Mouse (Mus musculus): Measurements from ENCODE around the gene Fam234b. TPM values are rescaled to one million over a fixed set of nuclear protein-coding genes. Genes with fewer than 3 reads are reported as not detected.

Fam234b gene
- total and polyA plus RNA-seq, 2 experiments from 2014 or later, result 90.5 to 114 TPM

- Histone ChIP-seq H3K27me3 (ENCODE audit: insufficient read depth, low read length) (no peaks in the 10 kb centered on the region), H3K9me3 (ENCODE audit: low read length) (no peaks in the 10 kb centered on the region), H3K4me3 (ENCODE audit: low read depth, low read length) (no peak overlapping the region), H3K36me3 (ENCODE audit: insufficient read depth, low read length) (no peaks in the 10 kb centered on the region), H3K9ac (replicated peaks; ENCODE audit: low read length, poor library complexity, severe bottlenecking) (no peak overlapping the region), H3K27ac (ENCODE audit: low read depth, low read length) (no peak overlapping the region), H3K4me2 (ENCODE audit: low read depth, low read length, poor library complexity, severe bottlenecking) (no peak overlapping the region), H3K4me1 (ENCODE audit: insufficient read depth, low read length) (no peaks in the 10 kb centered on the region)
- 26% methylated on average over 4 of the region's 4 CpGs for WGBS
- ATAC-seq (ENCODE audit: low FRiP score) (no peak), DNase-seq (ENCODE audit: low spot score) (no peak)
- TF ChIP-seq CTCF (IDR thresholded peaks at IDR 0.05), result no peak
These were observed 4.0 kb upstream of the Fam234b start for GRCm38 (mm10) chr6:135193733-135194132.

GRCm38 (mm10) chr6:135194907-135195306, 2.9 kb upstream of the Fam234b start:
- no peaks in the 10 kb centered on the region for H3K9me3 ChIP-seq (ENCODE audit: low read length)
- H3K36me3 ChIP-seq (ENCODE audit: insufficient read depth, low read length), result no peaks in the 10 kb centered on the region
- DNase-seq (ENCODE audit: low spot score) (no peak), ATAC-seq (ENCODE audit: low FRiP score) (no peak)
- 72% methylated on average over 4 of the region's 4 CpGs for WGBS
- no peak overlapping the region for H3K27ac ChIP-seq (ENCODE audit: low read depth, low read length)
- no peaks in the 10 kb centered on the region for H3K27me3 ChIP-seq (ENCODE audit: insufficient read depth, low read length)
- no peak for TF ChIP-seq CTCF (IDR thresholded peaks at IDR 0.05)
- no peak overlapping the region for H3K4me3 ChIP-seq (ENCODE audit: low read depth, low read length)
- H3K4me2 ChIP-seq (ENCODE audit: low read depth, low read length, poor library complexity, severe bottlenecking), result no peak overlapping the region
- peaks cover 7% of the 10 kb centered on the region; the same call in 1 of the 2 replicates for H3K4me1 ChIP-seq (ENCODE audit: insufficient read depth, low read length)
- H3K9ac ChIP-seq (replicated peaks; ENCODE audit: low read length, poor library complexity, severe bottlenecking), result no peak overlapping the region

GRCm38 (mm10) chr6:135196707-135197106, 1.1 kb upstream of the Fam234b start:
- WGBS, result 78% methylated on average over 8 of the region's 8 CpGs
- Histone ChIP-seq H3K4me3 (ENCODE audit: low read depth, low read length) (no peak overlapping the region), H3K27me3 (ENCODE audit: insufficient read depth, low read length) (no peaks in the 10 kb centered on the region), H3K27ac (ENCODE audit: low read depth, low read length) (no peak overlapping the region), H3K4me2 (ENCODE audit: low read depth, low read length, poor library complexity, severe bottlenecking) (no peak overlapping the region), H3K9ac (replicated peaks; ENCODE audit: low read length, poor library complexity, severe bottlenecking) (no peak overlapping the region), H3K9me3 (ENCODE audit: low read length) (no peaks in the 10 kb centered on the region), H3K4me1 (ENCODE audit: insufficient read depth, low read length) (peaks cover 7% of the 10 kb centered on the region; the same call in 1 of the 2 replicates), H3K36me3 (ENCODE audit: insufficient read depth, low read length) (no peaks in the 10 kb centered on the region)
- TF ChIP-seq CTCF (IDR thresholded peaks at IDR 0.05), result no peak
- ATAC-seq (ENCODE audit: low FRiP score) (no peak), DNase-seq (ENCODE audit: low spot score) (no peak)

- no peaks in the 10 kb centered on the region for H3K9me3 ChIP-seq (ENCODE audit: low read length)
- TF ChIP-seq CTCF (IDR thresholded peaks at IDR 0.05), result no peak
- 25% methylated on average over 7 of the region's 7 CpGs for WGBS
- peak overlapping the region; percentile 70 for H3K4me3 ChIP-seq (ENCODE audit: low read depth, low read length)
- H3K9ac ChIP-seq (replicated peaks; ENCODE audit: low read length, poor library complexity, severe bottlenecking), result peak overlapping the region; percentile 79
- peak overlapping the region; percentile 76; the same call in 1 of the 2 replicates for H3K27ac ChIP-seq (ENCODE audit: low read depth, low read length)
- no peaks in the 10 kb centered on the region for H3K36me3 ChIP-seq (ENCODE audit: insufficient read depth, low read length)
- ATAC-seq (ENCODE audit: low FRiP score) (no peak), DNase-seq (ENCODE audit: low spot score) (no peak)
- H3K27me3 ChIP-seq (ENCODE audit: insufficient read depth, low read length), result no peaks in the 10 kb centered on the region
- H3K4me1 ChIP-seq (ENCODE audit: insufficient read depth, low read length), result peaks cover 7% of the 10 kb centered on the region; the same call in 1 of the 2 replicates
- peak overlapping the region; percentile 73 for H3K4me2 ChIP-seq (ENCODE audit: low read depth, low read length, poor library complexity, severe bottlenecking)
These were observed 331 bp upstream of the Fam234b start for GRCm38 (mm10) chr6:135197446-135197845.

- Histone ChIP-seq H3K27ac (ENCODE audit: low read depth, low read length) (no peak overlapping the region; the same call in 1 of the 2 replicates), H3K27me3 (ENCODE audit: insufficient read depth, low read length) (no peaks in the 10 kb centered on the region), H3K4me3 (ENCODE audit: low read depth, low read length) (peak overlapping the region; percentile 70), H3K9ac (replicated peaks; ENCODE audit: low read length, poor library complexity, severe bottlenecking) (peak overlapping the region; percentile 79; the same call in 1 of the 2 replicates), H3K4me1 (ENCODE audit: insufficient read depth, low read length) (peaks cover 7% of the 10 kb centered on the region; the same call in 1 of the 2 replicates), H3K4me2 (ENCODE audit: low read depth, low read length, poor library complexity, severe bottlenecking) (peak overlapping the region; percentile 73), H3K9me3 (ENCODE audit: low read length) (no peaks in the 10 kb centered on the region), H3K36me3 (ENCODE audit: insufficient read depth, low read length) (no peaks in the 10 kb centered on the region)
- ATAC-seq (ENCODE audit: low FRiP score), result no peak
- WGBS, result 28% methylated on average over 6 of the region's 6 CpGs
- no peak for DNase-seq (ENCODE audit: low spot score)
- no peak for TF ChIP-seq CTCF (IDR thresholded peaks at IDR 0.05)
These were observed 949 bp downstream of the Fam234b start for GRCm38 (mm10) chr6:135198726-135199125.

GRCm38 (mm10) chr6:135200122-135200957, 2.6 kb downstream of the Fam234b start:
- WGBS, result 84% methylated on average over 16 of the region's 16 CpGs
- no peak for ATAC-seq (ENCODE audit: low FRiP score)
- H3K4me2 ChIP-seq (ENCODE audit: low read depth, low read length, poor library complexity, severe bottlenecking), result peak overlapping the region; percentile 73
- H3K27me3 ChIP-seq (ENCODE audit: insufficient read depth, low read length), result no peaks in the 10 kb centered on the region
- H3K4me1 ChIP-seq (ENCODE audit: insufficient read depth, low read length), result peaks cover 7% of the 10 kb centered on the region; the same call in 1 of the 2 replicates
- H3K9me3 ChIP-seq (ENCODE audit: low read length), result no peaks in the 10 kb centered on the region
- DNase-seq (ENCODE audit: low spot score), result no peak
- H3K9ac ChIP-seq (replicated peaks; ENCODE audit: low read length, poor library complexity, severe bottlenecking), result no peak overlapping the region
- no peak for TF ChIP-seq CTCF (IDR thresholded peaks at IDR 0.05)
- H3K4me3 ChIP-seq (ENCODE audit: low read depth, low read length), result no peak overlapping the region; the same call in 1 of the 2 replicates
- H3K36me3 ChIP-seq (ENCODE audit: insufficient read depth, low read length), result no peaks in the 10 kb centered on the region
- no peak overlapping the region for H3K27ac ChIP-seq (ENCODE audit: low read depth, low read length)
